Mouse (Mus musculus): ENCODE data around the gene Ccdc62. TPM values are rescaled to one million over a fixed set of nuclear protein-coding genes. Genes with fewer than 3 reads are reported as not detected.

The Ccdc62 gene
- polyA plus RNA-seq, 1 experiment, result 2.3 TPM

DNA sequence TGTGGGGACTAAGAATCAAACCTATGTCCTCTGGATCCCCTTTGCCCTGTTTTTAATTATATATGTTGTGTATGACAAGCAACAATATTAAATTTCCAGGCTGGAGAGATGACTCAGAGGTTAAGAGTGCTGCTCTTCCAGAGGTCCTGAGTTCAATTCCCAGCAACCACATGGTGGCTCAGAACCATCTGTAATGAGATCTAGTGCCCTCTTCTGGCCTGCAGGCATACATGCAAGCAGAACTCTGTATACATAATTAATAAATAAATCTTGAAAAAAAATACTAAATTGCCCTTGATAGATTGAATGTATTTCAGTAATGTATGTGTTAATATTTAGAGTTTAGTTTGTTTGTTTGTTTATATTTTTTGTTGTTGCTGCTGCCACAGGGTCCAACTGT lies 2.4 kb downstream of the Ccdc62 start:
- H3K4me3 ChIP-seq (ENCODE audit: control insufficient read depth, insufficient read depth, low read length), result no peak overlapping the region
- TF ChIP-seq POLR2A (IDR thresholded peaks at IDR 0.05; ENCODE audit: control insufficient read depth, extremely low read depth, insufficient read depth, low read length, poor library complexity) (no peak), CTCF (IDR thresholded peaks at IDR 0.05; ENCODE audit: borderline replicate concordance, control insufficient read depth, extremely low read depth, insufficient read depth, low read length, poor library complexity) (no peak)
- no peaks in the 10 kb centered on the region for H3K27me3 ChIP-seq (ENCODE audit: control insufficient read depth, insufficient read depth, low read length)
- no peak overlapping the region for H3K27ac ChIP-seq (ENCODE audit: control insufficient read depth, insufficient read depth, low read length)
- peaks cover 5% of the 10 kb centered on the region; the same call in 1 of the 2 replicates for H3K4me1 ChIP-seq (replicated peaks; ENCODE audit: control insufficient read depth, insufficient read depth, low read length)
- H3K36me3 ChIP-seq (ENCODE audit: control insufficient read depth, insufficient read depth, low read length), result peaks cover 2% of the 10 kb centered on the region
- DNase-seq, result no peak

DNA sequence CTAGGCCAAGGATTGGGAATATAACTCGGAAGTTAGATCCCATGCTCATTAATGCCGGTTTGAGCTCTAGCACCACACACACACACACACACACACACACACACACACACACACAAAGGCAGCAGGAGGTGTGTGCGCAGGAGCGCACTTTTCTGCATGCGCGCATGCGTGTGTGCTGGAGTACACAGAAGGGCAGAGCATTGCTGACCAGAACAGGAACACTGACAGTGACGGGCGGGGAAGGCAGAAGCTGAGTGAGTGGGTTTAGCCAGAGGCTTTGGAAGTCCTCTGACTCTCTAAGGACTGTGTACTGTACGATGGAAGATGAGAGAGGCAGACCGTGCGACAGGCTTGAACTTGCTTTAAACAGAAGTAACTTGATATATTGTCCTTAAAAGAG lies 3.1 kb downstream of the Ccdc62 start:
- Histone ChIP-seq H3K27me3 (ENCODE audit: control insufficient read depth, insufficient read depth, low read length) (no peaks in the 10 kb centered on the region), H3K36me3 (ENCODE audit: control insufficient read depth, insufficient read depth, low read length) (no peaks in the 10 kb centered on the region), H3K27ac (ENCODE audit: control insufficient read depth, insufficient read depth, low read length) (no peak overlapping the region), H3K4me1 (replicated peaks; ENCODE audit: control insufficient read depth, insufficient read depth, low read length) (peaks cover 5% of the 10 kb centered on the region; the same call in 1 of the 2 replicates), H3K4me3 (ENCODE audit: control insufficient read depth, insufficient read depth, low read length) (no peak overlapping the region)
- 93% methylated on average over 12 of the region's 12 CpGs for WGBS
- DNase-seq, result no peak
- TF ChIP-seq CTCF (IDR thresholded peaks at IDR 0.05; ENCODE audit: borderline replicate concordance, control insufficient read depth, extremely low read depth, insufficient read depth, low read length, poor library complexity), result no peak
- TF ChIP-seq POLR2A (IDR thresholded peaks at IDR 0.05; ENCODE audit: control insufficient read depth, extremely low read depth, insufficient read depth, low read length, poor library complexity), result no peak

DNA sequence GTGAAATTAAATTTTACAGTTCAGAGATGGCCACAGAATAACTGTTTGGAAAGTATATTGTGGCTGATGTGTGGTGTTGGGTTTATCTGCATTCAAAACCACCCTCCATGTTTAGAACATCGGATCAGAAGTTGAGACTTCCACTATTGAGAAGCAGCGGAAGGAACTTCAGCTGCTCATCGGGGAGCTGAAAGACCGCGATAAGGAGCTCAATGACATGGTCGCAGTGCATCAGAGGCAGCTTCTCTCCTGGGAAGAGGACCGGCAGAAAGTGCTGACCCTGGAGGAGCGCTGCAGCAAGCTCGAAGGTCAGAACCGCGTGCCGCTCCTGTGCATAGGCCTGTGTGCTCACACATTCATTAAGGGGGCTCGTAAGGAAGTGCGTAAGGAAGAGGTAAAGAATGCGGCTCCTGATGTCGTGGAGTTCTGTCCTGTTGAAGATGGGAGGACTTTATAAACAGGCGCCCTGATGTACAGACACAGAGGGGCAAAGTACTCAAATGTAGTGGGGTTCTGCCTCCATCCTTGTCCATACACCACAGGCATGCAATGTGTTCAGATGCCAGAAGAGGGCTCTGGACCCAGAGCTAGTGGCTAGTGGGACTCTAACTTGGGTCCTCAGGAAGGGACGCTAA lies 3.6 kb downstream of the Ccdc62 start:
- DNase-seq, result peak; percentile 22
- H3K27me3 ChIP-seq (ENCODE audit: control insufficient read depth, insufficient read depth, low read length), result no peaks in the 10 kb centered on the region
- no peak for TF ChIP-seq CTCF (IDR thresholded peaks at IDR 0.05; ENCODE audit: borderline replicate concordance, control insufficient read depth, extremely low read depth, insufficient read depth, low read length, poor library complexity)
- no peak for TF ChIP-seq POLR2A (IDR thresholded peaks at IDR 0.05; ENCODE audit: control insufficient read depth, extremely low read depth, insufficient read depth, low read length, poor library complexity)
- no peaks in the 10 kb centered on the region for H3K36me3 ChIP-seq (ENCODE audit: control insufficient read depth, insufficient read depth, low read length)
- H3K4me3 ChIP-seq (ENCODE audit: control insufficient read depth, insufficient read depth, low read length), result no peak overlapping the region
- no peak overlapping the region for H3K27ac ChIP-seq (ENCODE audit: control insufficient read depth, insufficient read depth, low read length)
- 76% methylated on average over 18 of the region's 18 CpGs for WGBS
- peaks cover 5% of the 10 kb centered on the region; the same call in 1 of the 2 replicates for H3K4me1 ChIP-seq (replicated peaks; ENCODE audit: control insufficient read depth, insufficient read depth, low read length)

DNA sequence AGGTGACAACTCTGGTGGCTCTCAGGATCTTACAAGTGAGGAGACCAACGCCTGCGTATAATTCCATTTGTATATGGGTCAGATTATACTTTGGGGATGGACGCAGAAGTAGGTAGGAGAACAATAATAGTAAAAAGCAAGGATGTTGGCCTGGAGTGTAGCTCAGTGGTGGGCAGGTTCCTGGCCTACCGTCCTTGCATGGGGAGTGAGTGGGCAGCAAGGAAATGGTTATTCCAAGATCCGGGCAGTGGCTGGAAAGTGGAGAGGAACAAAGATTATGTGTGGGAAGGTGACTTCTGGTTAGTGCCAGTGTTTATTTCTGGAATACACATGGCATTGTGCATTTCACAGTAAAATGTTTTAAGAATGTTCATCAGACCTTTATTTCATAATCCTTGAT lies 5.5 kb downstream of the Ccdc62 start:
- Histone ChIP-seq H3K4me3 (ENCODE audit: control insufficient read depth, insufficient read depth, low read length) (no peak overlapping the region), H3K36me3 (ENCODE audit: control insufficient read depth, insufficient read depth, low read length) (no peaks in the 10 kb centered on the region), H3K4me1 (replicated peaks; ENCODE audit: control insufficient read depth, insufficient read depth, low read length) (peaks cover 5% of the 10 kb centered on the region; the same call in 1 of the 2 replicates), H3K27ac (ENCODE audit: control insufficient read depth, insufficient read depth, low read length) (no peak overlapping the region), H3K27me3 (ENCODE audit: control insufficient read depth, insufficient read depth, low read length) (no peaks in the 10 kb centered on the region)
- no peak for DNase-seq
- TF ChIP-seq CTCF (IDR thresholded peaks at IDR 0.05; ENCODE audit: borderline replicate concordance, control insufficient read depth, extremely low read depth, insufficient read depth, low read length, poor library complexity) (no peak), POLR2A (IDR thresholded peaks at IDR 0.05; ENCODE audit: control insufficient read depth, extremely low read depth, insufficient read depth, low read length, poor library complexity) (no peak)
- WGBS, result 96% methylated on average over 5 of the region's 5 CpGs

DNA sequence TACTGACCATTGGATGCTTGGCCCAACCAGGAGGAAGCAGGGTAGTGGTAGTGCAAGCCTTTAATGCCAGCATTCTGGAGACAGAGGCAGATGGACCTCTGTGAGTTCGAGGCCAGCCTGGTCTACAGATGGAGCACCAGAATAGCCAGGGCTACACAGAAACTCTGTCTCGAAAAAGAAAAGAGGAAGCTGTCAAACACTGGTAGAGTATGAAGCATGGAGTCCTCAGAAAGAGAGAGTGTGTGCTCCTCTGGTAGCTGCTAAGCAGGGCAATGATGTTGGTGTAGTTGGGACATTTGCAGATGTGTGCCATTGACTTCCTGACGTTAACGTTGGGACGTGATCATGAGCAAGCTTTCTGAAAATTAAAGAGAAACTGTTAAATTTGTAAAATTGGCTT lies 8.0 kb downstream of the Ccdc62 start:
- no peaks in the 10 kb centered on the region for H3K4me1 ChIP-seq (replicated peaks; ENCODE audit: control insufficient read depth, insufficient read depth, low read length)
- H3K4me3 ChIP-seq (ENCODE audit: control insufficient read depth, insufficient read depth, low read length), result no peak overlapping the region
- H3K27me3 ChIP-seq (ENCODE audit: control insufficient read depth, insufficient read depth, low read length), result no peaks in the 10 kb centered on the region
- no peak overlapping the region for H3K27ac ChIP-seq (ENCODE audit: control insufficient read depth, insufficient read depth, low read length)
- no peak for TF ChIP-seq POLR2A (IDR thresholded peaks at IDR 0.05; ENCODE audit: control insufficient read depth, extremely low read depth, insufficient read depth, low read length, poor library complexity)
- TF ChIP-seq CTCF (IDR thresholded peaks at IDR 0.05; ENCODE audit: borderline replicate concordance, control insufficient read depth, extremely low read depth, insufficient read depth, low read length, poor library complexity), result no peak
- WGBS, result 23% methylated on average over 5 of the region's 5 CpGs
- H3K36me3 ChIP-seq (ENCODE audit: control insufficient read depth, insufficient read depth, low read length), result no peaks in the 10 kb centered on the region
- DNase-seq, result no peak

DNA sequence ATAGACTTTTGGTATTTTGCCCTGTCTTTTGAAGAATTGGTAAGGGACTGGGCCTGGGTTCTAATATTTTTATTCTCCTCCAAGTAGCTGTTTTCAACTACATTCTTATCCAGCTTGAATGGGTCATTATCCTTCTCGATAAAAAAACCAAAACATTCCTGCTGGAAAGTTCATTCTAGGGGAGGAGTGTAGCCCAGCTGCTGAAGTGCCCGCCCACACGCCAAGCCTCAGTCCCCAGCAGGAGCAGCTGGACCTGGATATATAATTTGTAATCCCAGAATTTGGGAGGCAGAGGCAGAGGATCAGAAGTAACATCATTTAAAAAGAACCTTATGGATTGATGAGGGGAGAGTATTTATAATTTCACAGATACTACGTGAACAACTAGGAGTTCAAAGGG lies 16.1 kb downstream of the Ccdc62 start:
- no peaks in the 10 kb centered on the region for H3K27me3 ChIP-seq (ENCODE audit: control insufficient read depth, insufficient read depth, low read length)
- H3K27ac ChIP-seq (ENCODE audit: control insufficient read depth, insufficient read depth, low read length), result no peak overlapping the region
- no peak overlapping the region for H3K4me3 ChIP-seq (ENCODE audit: control insufficient read depth, insufficient read depth, low read length)
- no peaks in the 10 kb centered on the region for H3K36me3 ChIP-seq (ENCODE audit: control insufficient read depth, insufficient read depth, low read length)
- H3K4me1 ChIP-seq (replicated peaks; ENCODE audit: control insufficient read depth, insufficient read depth, low read length), result no peaks in the 10 kb centered on the region
- DNase-seq, result no peak
- TF ChIP-seq POLR2A (IDR thresholded peaks at IDR 0.05; ENCODE audit: control insufficient read depth, extremely low read depth, insufficient read depth, low read length, poor library complexity), result no peak
- TF ChIP-seq CTCF (IDR thresholded peaks at IDR 0.05; ENCODE audit: borderline replicate concordance, control insufficient read depth, extremely low read depth, insufficient read depth, low read length, poor library complexity), result no peak
- WGBS, result 85% methylated on average over 4 of the region's 4 CpGs
